Comparison of ENCODE assay signal across 9 mouse cellular contexts in genomic region chr8:127706051-127706835, GRCm38 (mm10).
A peak's percentile ranks its signal among the peaks of the same experiment; 100 is the strongest.
DNase-seq lines count a peak whose midpoint lies in the region; ATAC-seq and TF ChIP-seq lines count a peak whose summit lies in the region.
"Had no signal": no experiment of that assay in that cellular context is flagged by ENCODE, and none has a peak within 500 bp of the region (broad histone marks: within the 10 kb centered on the region; RNA-seq: fewer than 3 reads in every experiment).

No protein-coding gene starts in this region.

- intact Hi-C loops in left cerebral cortex, adult 2 months (cut with DNase I): loop anchor here (1.0 to 10.0 kb wide), 4 partner anchors 209 to 567 kb away; no protein-coding TSS in a partner anchor

- H3K9ac ChIP-seq in heart, embryonic 15.5 days: no peak overlapping the region
- no peak overlapping the region for H3K9ac ChIP-seq in midbrain, postnatal 0 days (replicated peaks; ENCODE audit: low read length, poor library complexity, severe bottlenecking)
- H3K9ac ChIP-seq in kidney, embryonic 16.5 days (replicated peaks; ENCODE audit: low read length): no peak overlapping the region
- H3K9ac ChIP-seq: limb, embryonic 12.5 days; stomach, embryonic 15.5 days had no signal

- peak overlapping the region; percentile 19; the same call in 1 of the 2 replicates for H3K4me2 ChIP-seq in heart, embryonic 15.5 days
- no peak overlapping the region for H3K4me2 ChIP-seq in midbrain, postnatal 0 days (ENCODE audit: low read depth, low read length, poor library complexity, severe bottlenecking)
- H3K4me2 ChIP-seq in kidney, embryonic 16.5 days (replicated peaks; ENCODE audit: low read depth, low read length): no peak overlapping the region
- H3K4me2 ChIP-seq: limb, embryonic 12.5 days; stomach, embryonic 15.5 days had no signal

- 45% methylated on average over 16 of the region's 16 CpGs for WGBS in heart, embryonic 15.5 days
- 42% methylated on average over 16 of the region's 16 CpGs for WGBS in midbrain, postnatal 0 days
- 76% methylated on average over 16 of the region's 16 CpGs for WGBS in kidney, embryonic 16.5 days

- no peaks in the 10 kb centered on the region for H3K9me3 ChIP-seq in heart, embryonic 15.5 days (replicated peaks)
- H3K9me3 ChIP-seq in midbrain, postnatal 0 days (ENCODE audit: low read length): no peaks in the 10 kb centered on the region
- H3K9me3 ChIP-seq in kidney, embryonic 16.5 days (ENCODE audit: low read length): no peaks in the 10 kb centered on the region
- H3K9me3 ChIP-seq: limb, embryonic 12.5 days; stomach, embryonic 15.5 days had no signal

- DNase-seq in brain, embryonic 14.5 days (ENCODE audit: low read depth): peak; percentile 95
- DNase-seq in cerebellum, postnatal 4 days (ENCODE audit: low spot score in 2 of 2): peak; percentile 55 to 84
- DNase-seq in left cerebral cortex, adult 2 months (ENCODE audit: extremely low spot score in 1 of 2, low spot score in 2 of 2): peak; percentile 60 to 82
- DNase-seq in midbrain, postnatal 0 days (ENCODE audit: low spot score): peak; percentile 92
- DNase-seq in liver: no peak

- H3K4me3 ChIP-seq in heart, embryonic 15.5 days: no peak overlapping the region
- H3K4me3 ChIP-seq in left cerebral cortex, adult 2 months: no peak overlapping the region
- no peak overlapping the region for H3K4me3 ChIP-seq in midbrain, postnatal 0 days (ENCODE audit: low read depth, low read length)
- H3K4me3 ChIP-seq in kidney, embryonic 16.5 days (ENCODE audit: low read length): no peak overlapping the region
- H3K4me3 ChIP-seq: limb, embryonic 12.5 days; stomach, embryonic 15.5 days had no signal

- no peak for ATAC-seq in heart, embryonic 15.5 days (replicated peaks; ENCODE audit: insufficient number of reproducible peaks, insufficient read depth, low FRiP score, low read depth)
- peak; percentile 78; the same call in 1 of the 2 replicates for ATAC-seq in midbrain, postnatal 0 days (ENCODE audit: low FRiP score)
- ATAC-seq in kidney, embryonic 16.5 days (ENCODE audit: low FRiP score, low TSS enrichment): no peak

- no peak for TF ChIP-seq POLR2A in brain, embryonic 14.5 days (IDR thresholded peaks at IDR 0.05; ENCODE audit: borderline replicate concordance, extremely low read depth, insufficient read depth, insufficient read length, poor library complexity, severe bottlenecking)

- no peaks in the 10 kb centered on the region for H3K36me3 ChIP-seq in heart, embryonic 15.5 days
- no peaks in the 10 kb centered on the region for H3K36me3 ChIP-seq in midbrain, postnatal 0 days (ENCODE audit: insufficient read depth, low read length)
- no peaks in the 10 kb centered on the region for H3K36me3 ChIP-seq in kidney, embryonic 16.5 days (ENCODE audit: insufficient read depth, low read length)
- H3K36me3 ChIP-seq: limb, embryonic 12.5 days; stomach, embryonic 15.5 days had no signal

- no peak overlapping the region for H3K27ac ChIP-seq in heart, embryonic 15.5 days
- H3K27ac ChIP-seq in left cerebral cortex, adult 2 months: peak overlapping the region; percentile 37; the same call in 1 of the 2 replicates
- no peak overlapping the region; the same call in 1 of the 2 replicates for H3K27ac ChIP-seq in midbrain, postnatal 0 days (ENCODE audit: low read depth, low read length)
- H3K27ac ChIP-seq in kidney, embryonic 16.5 days (ENCODE audit: low read length): no peak overlapping the region
- H3K27ac ChIP-seq: limb, embryonic 12.5 days; stomach, embryonic 15.5 days had no signal

- no peaks in the 10 kb centered on the region for H3K4me1 ChIP-seq in heart, embryonic 15.5 days (replicated peaks)
- H3K4me1 ChIP-seq in midbrain, postnatal 0 days (ENCODE audit: insufficient read depth, low read length): no peaks in the 10 kb centered on the region
- H3K4me1 ChIP-seq in kidney, embryonic 16.5 days (ENCODE audit: insufficient read depth, low read length): no peaks in the 10 kb centered on the region
- H3K4me1 ChIP-seq: stomach, embryonic 15.5 days had no signal

- H3K27me3 ChIP-seq in heart, embryonic 15.5 days: no peaks in the 10 kb centered on the region
- H3K27me3 ChIP-seq in midbrain, postnatal 0 days (ENCODE audit: insufficient read depth, low read length): no peaks in the 10 kb centered on the region
- H3K27me3 ChIP-seq in kidney, embryonic 16.5 days (ENCODE audit: insufficient read depth, low read length): no peaks in the 10 kb centered on the region
- H3K27me3 ChIP-seq: limb, embryonic 12.5 days; stomach, embryonic 15.5 days had no signal

- TF ChIP-seq CTCF in brain, embryonic 14.5 days (IDR thresholded peaks at IDR 0.05; ENCODE audit: borderline replicate concordance, extremely low read depth, insufficient read depth, insufficient read length): no peak
- TF ChIP-seq CTCF in left cerebral cortex, adult 2 months (IDR thresholded peaks at IDR 0.05): no peak
- TF ChIP-seq CTCF in midbrain, postnatal 0 days (IDR thresholded peaks at IDR 0.05): no peak
